Mouse (Mus musculus): ENCODE measurements around the gene Srsf5. TPM values are rescaled to one million over a fixed set of nuclear protein-coding genes. Genes with fewer than 3 reads are reported as not detected.
"Not testable (repeated sequence)": the region's sequence is repeated elsewhere in the genome, so short reads cannot be mapped to it uniquely, and the experiment has no call there.

Gene Srsf5
- total RNA-seq, 1 experiment, result 396 TPM

GRCm38 (mm10) chr12:80941886-80942285 is 3.4 kb upstream of the Srsf5 start:
- TF ChIP-seq CHD2 (IDR thresholded peaks at IDR 0.05; ENCODE audit: low read depth, low read length) (no peak), ZNF384 (IDR thresholded peaks at IDR 0.05; ENCODE audit: low read depth, low read length) (no peak)
- H3K4me3 ChIP-seq (ENCODE audit: insufficient read depth in 1 of 2, low read depth in 1 of 2, low read length in 2 of 2, poor library complexity in 1 of 2, severe bottlenecking in 1 of 2), result no peak overlapping the region
- in situ Hi-C loops (cut with MboI; ENCODE audit: low sequenced_read_pairs in 2 of 2, unreplicated experiment in 2 of 2), result no loop called here
- H3K27ac ChIP-seq (ENCODE audit: insufficient read depth, low read depth, low read length, poor library complexity, severe bottlenecking), result no peak overlapping the region
- H3K9ac ChIP-seq (ENCODE audit: insufficient read depth, low read depth, low read length, poor library complexity, severe bottlenecking), result no peak overlapping the region
- H3K9me3 ChIP-seq (ENCODE audit: control insufficient read depth, insufficient read depth, low read depth, low read length), result no peaks in the 10 kb centered on the region
- H3K36me3 ChIP-seq (ENCODE audit: control insufficient read depth, insufficient read depth, low read length, poor library complexity, severe bottlenecking), result peaks cover 8% of the 10 kb centered on the region
- no peaks in the 10 kb centered on the region for H3K4me1 ChIP-seq (ENCODE audit: control insufficient read depth in 2 of 2, insufficient read depth in 2 of 2, low read length in 2 of 2, poor library complexity in 1 of 2)
- DNase-seq (ENCODE audit: low read depth, low spot score), result no peak

- H3K4me3 ChIP-seq (ENCODE audit: insufficient read depth in 1 of 2, low read depth in 1 of 2, low read length in 2 of 2, poor library complexity in 1 of 2, severe bottlenecking in 1 of 2), result no peak overlapping the region
- DNase-seq (ENCODE audit: low read depth, low spot score), result no peak
- peaks cover 2% of the 10 kb centered on the region in 2 experiments; a peak in 1 of 4 replicates for H3K4me1 ChIP-seq (ENCODE audit: control insufficient read depth in 2 of 2, insufficient read depth in 2 of 2, low read length in 2 of 2, poor library complexity in 1 of 2)
- no peak overlapping the region for H3K27ac ChIP-seq (ENCODE audit: insufficient read depth, low read depth, low read length, poor library complexity, severe bottlenecking)
- no peaks in the 10 kb centered on the region for H3K9me3 ChIP-seq (ENCODE audit: control insufficient read depth, insufficient read depth, low read depth, low read length)
- H3K36me3 ChIP-seq (ENCODE audit: control insufficient read depth, insufficient read depth, low read length, poor library complexity, severe bottlenecking), result peaks cover 21% of the 10 kb centered on the region
- in situ Hi-C loops (cut with MboI; ENCODE audit: low sequenced_read_pairs in 2 of 2, unreplicated experiment in 2 of 2), result no loop called here
- TF ChIP-seq ZC3H11A (IDR thresholded peaks at IDR 0.05; ENCODE audit: borderline replicate concordance, low read depth, low read length) (no peak), HCFC1 (IDR thresholded peaks at IDR 0.05; ENCODE audit: borderline replicate concordance, insufficient read depth, low read length) (no peak), CHD2 (IDR thresholded peaks at IDR 0.05; ENCODE audit: low read depth, low read length) (no peak), MAFK (IDR thresholded peaks at IDR 0.05; ENCODE audit: insufficient read depth, low read depth, low read length) (no peak), ZNF384 (IDR thresholded peaks at IDR 0.05; ENCODE audit: low read depth, low read length) (no peak)
- H3K9ac ChIP-seq (ENCODE audit: insufficient read depth, low read depth, low read length, poor library complexity, severe bottlenecking), result no peak overlapping the region
Measured at GRCm38 (mm10) chr12:80943395-80943794, 1.9 kb upstream of the Srsf5 start.

DNA sequence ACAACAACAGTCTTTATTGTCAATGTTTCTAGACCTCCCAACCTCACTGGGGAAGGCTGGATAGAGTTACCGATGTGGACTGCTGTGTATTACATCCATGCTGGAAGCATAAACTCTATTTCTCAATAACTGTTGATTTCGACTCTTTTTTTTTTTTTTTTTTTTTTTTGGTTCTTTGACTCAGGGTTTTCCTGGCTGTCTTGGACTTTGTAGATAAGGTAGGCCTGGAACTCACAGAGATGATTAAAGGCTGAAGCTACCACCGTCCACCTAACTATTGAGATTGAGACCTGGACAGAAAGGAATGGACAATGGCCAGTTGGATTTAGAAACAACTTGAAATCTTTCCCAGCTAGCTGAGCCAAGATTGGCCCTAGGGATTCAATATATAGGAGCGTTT is 1.1 kb upstream of the Srsf5 start:
- H3K27ac ChIP-seq (ENCODE audit: insufficient read depth, low read depth, low read length, poor library complexity, severe bottlenecking), result peak overlapping the region; percentile 29; the same call in 1 of the 2 replicates
- TF ChIP-seq CHD2 (IDR thresholded peaks at IDR 0.05; ENCODE audit: low read depth, low read length) (no peak), HCFC1 (IDR thresholded peaks at IDR 0.05; ENCODE audit: borderline replicate concordance, insufficient read depth, low read length) (no peak), MAFK (IDR thresholded peaks at IDR 0.05; ENCODE audit: insufficient read depth, low read depth, low read length) (no peak), ZNF384 (IDR thresholded peaks at IDR 0.05; ENCODE audit: low read depth, low read length) (no peak), ZC3H11A (IDR thresholded peaks at IDR 0.05; ENCODE audit: borderline replicate concordance, low read depth, low read length) (no peak)
- no peaks in the 10 kb centered on the region for H3K9me3 ChIP-seq (ENCODE audit: control insufficient read depth, insufficient read depth, low read depth, low read length)
- no peak overlapping the region for H3K9ac ChIP-seq (ENCODE audit: insufficient read depth, low read depth, low read length, poor library complexity, severe bottlenecking)
- H3K36me3 ChIP-seq (ENCODE audit: control insufficient read depth, insufficient read depth, low read length, poor library complexity, severe bottlenecking), result peaks cover 22% of the 10 kb centered on the region
- peaks cover 2 to 3% of the 10 kb centered on the region in 2 experiments; a peak in 1 of 4 replicates for H3K4me1 ChIP-seq (ENCODE audit: control insufficient read depth in 2 of 2, insufficient read depth in 2 of 2, low read length in 2 of 2, poor library complexity in 1 of 2)
- in situ Hi-C loops (cut with MboI; ENCODE audit: low sequenced_read_pairs in 2 of 2, unreplicated experiment in 2 of 2), result no loop called here
- no peak for DNase-seq (ENCODE audit: low read depth, low spot score)
- H3K4me3 ChIP-seq (ENCODE audit: insufficient read depth in 1 of 2, low read depth in 1 of 2, low read length in 2 of 2, poor library complexity in 1 of 2, severe bottlenecking in 1 of 2), result no peak overlapping the region; a peak in 2 of 4 replicates

- H3K9me3 ChIP-seq (ENCODE audit: control insufficient read depth, insufficient read depth, low read depth, low read length); in situ Hi-C loops (cut with MboI; ENCODE audit: low sequenced_read_pairs in 2 of 2, unreplicated experiment in 2 of 2); DNase-seq (ENCODE audit: low read depth, low spot score); H3K4me1 ChIP-seq (ENCODE audit: control insufficient read depth in 2 of 2, insufficient read depth in 2 of 2, low read length in 2 of 2, poor library complexity in 1 of 2): not testable (repeated sequence)
- peak overlapping the region; percentile 35; the same call in 1 of the 2 replicates for H3K9ac ChIP-seq (ENCODE audit: insufficient read depth, low read depth, low read length, poor library complexity, severe bottlenecking)
- H3K4me3 ChIP-seq (ENCODE audit: insufficient read depth in 1 of 2, low read depth in 1 of 2, low read length in 2 of 2, poor library complexity in 1 of 2, severe bottlenecking in 1 of 2), result peak overlapping the region; percentile 62 to 75; a peak in 3 of 4 replicates
- peaks cover 26% of the 10 kb centered on the region for H3K36me3 ChIP-seq (ENCODE audit: control insufficient read depth, insufficient read depth, low read length, poor library complexity, severe bottlenecking)
- peak overlapping the region; percentile 59; the same call in 1 of the 2 replicates for H3K27ac ChIP-seq (ENCODE audit: insufficient read depth, low read depth, low read length, poor library complexity, severe bottlenecking)
Measured at GRCm38 (mm10) chr12:80944963-80945333, 356 bp upstream of the Srsf5 start.

DNA sequence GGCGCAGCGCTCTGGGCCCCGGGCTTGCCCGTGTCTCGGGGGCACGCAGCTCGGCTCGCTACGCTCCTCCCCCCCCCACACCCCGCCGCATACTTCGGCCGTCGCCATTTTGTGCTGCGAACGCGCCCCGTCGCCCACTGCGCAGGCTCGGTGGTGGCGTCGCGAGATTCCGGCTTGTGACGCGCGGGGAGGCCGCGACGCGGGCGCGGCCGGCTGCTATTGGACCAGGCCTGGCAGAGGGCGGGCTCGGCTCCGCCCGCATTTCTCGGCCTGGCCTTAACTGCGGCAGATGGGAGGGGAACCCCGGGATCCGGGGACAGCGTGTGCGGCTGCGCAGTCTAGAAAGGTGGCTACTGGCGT is 672 bp downstream of the Srsf5 start:
- peaks cover 2 to 3% of the 10 kb centered on the region in 2 experiments; a peak in 1 of 4 replicates for H3K4me1 ChIP-seq (ENCODE audit: control insufficient read depth in 2 of 2, insufficient read depth in 2 of 2, low read length in 2 of 2, poor library complexity in 1 of 2)
- no peaks in the 10 kb centered on the region for H3K9me3 ChIP-seq (ENCODE audit: control insufficient read depth, insufficient read depth, low read depth, low read length)
- in situ Hi-C loops (cut with MboI; ENCODE audit: low sequenced_read_pairs in 2 of 2, unreplicated experiment in 2 of 2), result no loop called here
- H3K9ac ChIP-seq (ENCODE audit: insufficient read depth, low read depth, low read length, poor library complexity, severe bottlenecking), result peak overlapping the region; percentile 100
- peak overlapping the region; percentile 75 to 100 for H3K4me3 ChIP-seq (ENCODE audit: insufficient read depth in 1 of 2, low read depth in 1 of 2, low read length in 2 of 2, poor library complexity in 1 of 2, severe bottlenecking in 1 of 2)
- H3K36me3 ChIP-seq (ENCODE audit: control insufficient read depth, insufficient read depth, low read length, poor library complexity, severe bottlenecking), result peaks cover 32% of the 10 kb centered on the region
- peak overlapping the region; percentile 99 for H3K27ac ChIP-seq (ENCODE audit: insufficient read depth, low read depth, low read length, poor library complexity, severe bottlenecking)
- DNase-seq (ENCODE audit: low read depth, low spot score), result peak; percentile 88
- TF ChIP-seq CHD2 (IDR thresholded peaks at IDR 0.05; ENCODE audit: low read depth, low read length) (peak; percentile 91), HCFC1 (IDR thresholded peaks at IDR 0.05; ENCODE audit: borderline replicate concordance, insufficient read depth, low read length) (no peak)

All from ES-E14 (cell line).